ENCODE assay signal across 8 mouse cellular contexts in the genomic region with DNA sequence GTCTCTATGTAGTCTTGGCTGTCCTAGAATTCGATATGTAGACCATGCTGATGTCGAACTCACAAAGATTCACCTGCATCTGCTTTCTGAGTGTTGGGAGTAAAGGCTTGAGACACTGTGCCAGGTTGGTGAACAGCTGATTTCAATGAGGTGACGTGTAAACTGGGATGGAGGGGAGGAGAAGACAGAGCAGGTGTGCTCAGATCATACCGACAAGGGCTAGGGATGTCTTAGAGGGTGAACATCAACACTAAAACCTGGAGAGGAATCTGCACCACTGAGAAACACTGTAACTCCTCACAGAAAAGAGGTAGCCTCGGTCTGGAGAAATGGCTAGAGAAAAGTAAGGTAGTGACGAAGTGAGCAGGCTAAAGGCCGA. TPM values are rescaled to one million over a fixed set of nuclear protein-coding genes. Genes with fewer than 3 reads are reported as not detected.
A peak's percentile ranks its signal among the peaks of the same experiment; 100 is the strongest.
DNase-seq lines count a peak whose midpoint lies in the region; ATAC-seq and TF ChIP-seq lines count a peak whose summit lies in the region.

No protein-coding gene starts in this region.

- H3K4me3 ChIP-seq in left cerebral cortex, adult 2 months, result peak overlapping the region; percentile 93
- peak overlapping the region; percentile 72 for H3K4me3 ChIP-seq in embryonic facial prominence, embryonic 13.5 days
- H3K4me3 ChIP-seq in intestine, embryonic 14.5 days (ENCODE audit: low read depth, low read length), result peak overlapping the region; percentile 76
- H3K4me3 ChIP-seq in neural tube, embryonic 12.5 days, result peak overlapping the region; percentile 72

- no peak for TF ChIP-seq CTCF in left cerebral cortex, adult 2 months (IDR thresholded peaks at IDR 0.05)

- peak overlapping the region; percentile 79 for H3K4me2 ChIP-seq in embryonic facial prominence, embryonic 13.5 days
- peak overlapping the region; percentile 67 for H3K4me2 ChIP-seq in intestine, embryonic 14.5 days (ENCODE audit: low read length)
- peak overlapping the region; percentile 71 for H3K4me2 ChIP-seq in neural tube, embryonic 12.5 days (replicated peaks)

- no peaks in the 10 kb centered on the region for H3K9me3 ChIP-seq in embryonic facial prominence, embryonic 13.5 days
- no peaks in the 10 kb centered on the region for H3K9me3 ChIP-seq in intestine, embryonic 14.5 days (ENCODE audit: control insufficient read depth, low read length)
- no peaks in the 10 kb centered on the region for H3K9me3 ChIP-seq in neural tube, embryonic 12.5 days

- peak overlapping the region; percentile 95 for H3K27ac ChIP-seq in left cerebral cortex, adult 2 months
- peak overlapping the region; percentile 91 for H3K27ac ChIP-seq in embryonic facial prominence, embryonic 13.5 days
- H3K27ac ChIP-seq in intestine, embryonic 14.5 days (ENCODE audit: low read depth), result no peak overlapping the region
- no peak overlapping the region for H3K27ac ChIP-seq in neural tube, embryonic 12.5 days

- WGBS in embryonic facial prominence, embryonic 13.5 days, result 6% methylated on average over 7 of the region's 7 CpGs
- 6% methylated on average over 7 of the region's 7 CpGs for WGBS in intestine, embryonic 14.5 days
- WGBS in neural tube, embryonic 12.5 days, result 11% methylated on average over 7 of the region's 7 CpGs

- intact Hi-C loops in left cerebral cortex, adult 2 months (cut with DNase I), result loop anchor here (2.0 kb wide), 1 partner anchor 25 kb away; a partner anchor contains a TSS

- peaks cover 13% of the 10 kb centered on the region for H3K4me1 ChIP-seq in embryonic facial prominence, embryonic 13.5 days
- H3K4me1 ChIP-seq in intestine, embryonic 14.5 days (replicated peaks; ENCODE audit: control insufficient read depth, insufficient read depth, low read length), result peaks cover 4% of the 10 kb centered on the region; the same call in 1 of the 2 replicates
- peaks cover 13% of the 10 kb centered on the region for H3K4me1 ChIP-seq in neural tube, embryonic 12.5 days

- ATAC-seq in embryonic facial prominence, embryonic 13.5 days (ENCODE audit: insufficient number of reproducible peaks, insufficient read depth, low FRiP score, low TSS enrichment, low read depth), result peak; percentile 22; the same call in 1 of the 2 replicates
- ATAC-seq in intestine, embryonic 14.5 days (replicated peaks; ENCODE audit: low FRiP score, low TSS enrichment, low read depth), result peak; percentile 63; the same call in 1 of the 2 replicates
- ATAC-seq in neural tube, embryonic 12.5 days (ENCODE audit: low FRiP score, low read depth), result peak; percentile 2; the same call in 1 of the 2 replicates

- peak overlapping the region; percentile 74 for H3K9ac ChIP-seq in embryonic facial prominence, embryonic 13.5 days
- peak overlapping the region; percentile 58 for H3K9ac ChIP-seq in intestine, embryonic 14.5 days (ENCODE audit: low read length)
- peak overlapping the region; percentile 40; the same call in 1 of the 2 replicates for H3K9ac ChIP-seq in neural tube, embryonic 12.5 days

- DNase-seq in left cerebral cortex, adult 2 months (ENCODE audit: extremely low spot score in 1 of 2, low spot score in 2 of 2), result no peak
- DNase-seq in left cerebral cortex, adult 11 months (ENCODE audit: low spot score), result no peak
- DNase-seq in intestine, embryonic 14.5 days (ENCODE audit: low spot score), result no peak
- no peak for DNase-seq in adrenal gland, postnatal 14 days
- DNase-seq in cerebellum, adult 8-10 months, result no peak
- no peak for DNase-seq in adrenal gland, postnatal 36 days

- no peaks in the 10 kb centered on the region for H3K27me3 ChIP-seq in embryonic facial prominence, embryonic 13.5 days
- H3K27me3 ChIP-seq in intestine, embryonic 14.5 days (replicated peaks; ENCODE audit: control insufficient read depth, insufficient read depth, low read length), result no peaks in the 10 kb centered on the region
- no peaks in the 10 kb centered on the region for H3K27me3 ChIP-seq in neural tube, embryonic 12.5 days (replicated peaks)

- peaks cover 30% of the 10 kb centered on the region for H3K36me3 ChIP-seq in embryonic facial prominence, embryonic 13.5 days
- H3K36me3 ChIP-seq in intestine, embryonic 14.5 days (ENCODE audit: control insufficient read depth, insufficient read depth, low read length), result peaks cover 32% of the 10 kb centered on the region
- H3K36me3 ChIP-seq in neural tube, embryonic 12.5 days, result peaks cover 29% of the 10 kb centered on the region

RNA-seq across cellular contexts. Expression of a gene that starts 0.4 kb away (rescaled TPM):
- total RNA-seq in left cerebral cortex, adult 2 months (2021), result 10 to 100 TPM; 27.6 to 28.9 TPM
- 45.1 and 48.2 TPM in 2 replicates for polyA plus RNA-seq in embryonic facial prominence, embryonic 13.5 days (2015; fragmentation: Nextera tagmentation; extraction: Ambion mirVana)
- polyA plus RNA-seq in intestine, embryonic 14.5 days (2014; fragmentation: Nextera tagmentation; extraction: Ambion mirVana), result 36.5 and 38.8 TPM in 2 replicates
- 37.8 and 38.5 TPM in 2 replicates for polyA plus RNA-seq in neural tube, embryonic 12.5 days (2016; fragmentation: Nextera tagmentation; extraction: Ambion mirVana)
- total RNA-seq in adrenal gland, postnatal 14 days (2021), result 26.3 and 33.5 TPM in 2 replicates
- 10 to 100 TPM; 30.2 to 35.1 TPM for total RNA-seq in adrenal gland, postnatal 36 days (2021)

RNA-seq across cellular contexts. Expression of a gene that starts 12.1 kb away (rescaled TPM):
- 10 to 100 TPM; 24.9 to 25.4 TPM for total RNA-seq in left cerebral cortex, adult 2 months (2021)
- 27.0 and 35.2 TPM in 2 replicates for polyA plus RNA-seq in embryonic facial prominence, embryonic 13.5 days (2015; fragmentation: Nextera tagmentation; extraction: Ambion mirVana)
- polyA plus RNA-seq in intestine, embryonic 14.5 days (2014; fragmentation: Nextera tagmentation; extraction: Ambion mirVana), result 17.8 and 21.7 TPM in 2 replicates
- 37.8 and 39.1 TPM in 2 replicates for polyA plus RNA-seq in neural tube, embryonic 12.5 days (2016; fragmentation: Nextera tagmentation; extraction: Ambion mirVana)
- 37.0 and 44.5 TPM in 2 replicates for total RNA-seq in adrenal gland, postnatal 14 days (2021)
- 10 to 100 TPM; 24.9 to 33.9 TPM for total RNA-seq in adrenal gland, postnatal 36 days (2021)

RNA-seq across cellular contexts. Expression of a gene that starts 23.9 kb away (rescaled TPM):
- 10 to 100 TPM; 25.7 to 30.7 TPM for total RNA-seq in left cerebral cortex, adult 2 months (2021)
- polyA plus RNA-seq in embryonic facial prominence, embryonic 13.5 days (2015; fragmentation: Nextera tagmentation; extraction: Ambion mirVana), result 27.1 and 30.5 TPM in 2 replicates
- 20.2 and 23.0 TPM in 2 replicates for polyA plus RNA-seq in intestine, embryonic 14.5 days (2014; fragmentation: Nextera tagmentation; extraction: Ambion mirVana)
- 22.2 and 25.2 TPM in 2 replicates for polyA plus RNA-seq in neural tube, embryonic 12.5 days (2016; fragmentation: Nextera tagmentation; extraction: Ambion mirVana)
- 14.4 and 19.8 TPM in 2 replicates for total RNA-seq in adrenal gland, postnatal 14 days (2021)
- total RNA-seq in adrenal gland, postnatal 36 days (2021), result 10 to 100 TPM; 13.7 to 16.8 TPM

RNA-seq across cellular contexts. Expression of a gene that starts 23.9 kb away (rescaled TPM):
- total RNA-seq in left cerebral cortex, adult 2 months (2021), result 100 to 1,000 TPM; 131 to 132 TPM
- 28.4 and 30.8 TPM in 2 replicates for polyA plus RNA-seq in embryonic facial prominence, embryonic 13.5 days (2015; fragmentation: Nextera tagmentation; extraction: Ambion mirVana)
- polyA plus RNA-seq in intestine, embryonic 14.5 days (2014; fragmentation: Nextera tagmentation; extraction: Ambion mirVana), result 24.0 and 26.3 TPM in 2 replicates
- polyA plus RNA-seq in neural tube, embryonic 12.5 days (2016; fragmentation: Nextera tagmentation; extraction: Ambion mirVana), result 41.0 and 41.5 TPM in 2 replicates
- 36.0 and 36.4 TPM in 2 replicates for total RNA-seq in adrenal gland, postnatal 14 days (2021)
- 10 to 100 TPM; 38.0 to 43.7 TPM for total RNA-seq in adrenal gland, postnatal 36 days (2021)

RNA-seq across cellular contexts. Expression of a gene that starts 25.5 kb away (rescaled TPM):
- 100 to 1,000 TPM; 199 to 200 TPM for total RNA-seq in left cerebral cortex, adult 2 months (2021)
- polyA plus RNA-seq in embryonic facial prominence, embryonic 13.5 days (2015; fragmentation: Nextera tagmentation; extraction: Ambion mirVana), result 39.4 and 45.1 TPM in 2 replicates
- polyA plus RNA-seq in intestine, embryonic 14.5 days (2014; fragmentation: Nextera tagmentation; extraction: Ambion mirVana), result 50.1 and 51.1 TPM in 2 replicates
- 94.5 and 96.0 TPM in 2 replicates for polyA plus RNA-seq in neural tube, embryonic 12.5 days (2016; fragmentation: Nextera tagmentation; extraction: Ambion mirVana)
- total RNA-seq in adrenal gland, postnatal 14 days (2021), result 74.1 and 78.4 TPM in 2 replicates
- total RNA-seq in adrenal gland, postnatal 36 days (2021), result 10 to 100 TPM; 81.4 to 95.7 TPM

Comparison
In these comparisons a context has a peak if more than half of its experiments do, and no peak if none do; other contexts are left out.
1. H3K27ac ChIP-seq: peak in left cerebral cortex, adult 2 months (single experiment) and embryonic facial prominence, embryonic 13.5 days (single experiment); none in intestine, embryonic 14.5 days (single experiment) and neural tube, embryonic 12.5 days (single experiment).
2. ATAC-seq: peak in every context shown above with its lines; median percentile 63 in intestine, embryonic 14.5 days; 22 in embryonic facial prominence, embryonic 13.5 days; 2 in neural tube, embryonic 12.5 days.
3. Peak in every context shown above with its lines, with median percentiles within 50 percentile points of each other: H3K4me3 ChIP-seq, H3K4me2 ChIP-seq and H3K9ac ChIP-seq.